Mouse (Mus musculus): ENCODE results near the gene Nol8. TPM values are rescaled to one million over a fixed set of nuclear protein-coding genes. Genes with fewer than 3 reads are reported as not detected.

Gene Nol8
- 12.5 and 14.2 TPM in 2 replicates for polyA plus RNA-seq (2015; fragmentation: Nextera tagmentation; extraction: Ambion mirVana)

GRCm38 (mm10) chr13:49652481-49653179 lies at the start of gene Nol8, which contains the start of gene Cenpp:
Gene Nol8, plus strand, starts transcription at chr13:49653078.
Gene Cenpp, minus strand, starts transcription at chr13:49652785.
- Histone ChIP-seq H3K36me3 (no peaks in the 10 kb centered on the region), H3K9me3 (no peaks in the 10 kb centered on the region), H3K4me2 (peak within 1 kb of the TSS; percentile 84), H3K27me3 (no peaks in the 10 kb centered on the region), H3K27ac (peak within 1 kb of the TSS; percentile 60), H3K4me1 (peaks cover 17% of the 10 kb centered on the region), H3K9ac (peak within 1 kb of the TSS; percentile 60), H3K4me3 (peak within 1 kb of the TSS; percentile 85)
- WGBS: under 1% methylated on average over 68 of the region's 68 CpGs
- ATAC-seq (ENCODE audit: borderline replicate concordance, extremely low read depth, low FRiP score, low TSS enrichment): peak; percentile 100

DNA sequence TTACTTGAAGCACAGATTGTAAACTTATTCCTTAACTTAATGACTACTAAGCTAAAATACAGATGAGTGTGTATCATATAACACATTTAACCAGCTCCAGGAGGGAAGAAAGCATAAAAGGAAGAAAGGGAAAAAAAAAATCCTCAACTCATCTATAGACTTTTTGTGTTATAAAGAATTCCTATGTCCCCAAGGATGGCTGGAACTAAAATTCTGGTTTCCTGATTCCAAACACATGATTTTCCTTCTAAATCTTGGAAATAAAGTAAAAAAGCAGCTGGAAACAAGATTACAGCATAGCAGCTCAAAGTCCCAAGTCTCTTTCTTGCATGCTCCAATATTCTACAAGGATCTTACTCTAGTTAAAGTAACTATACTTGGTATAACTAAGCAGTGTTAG lies 49.3 kb upstream of the Nol8 start:
- H3K27me3 ChIP-seq: no peaks in the 10 kb centered on the region
- ATAC-seq (ENCODE audit: borderline replicate concordance, extremely low read depth, low FRiP score, low TSS enrichment): no peak
- no peaks in the 10 kb centered on the region for H3K36me3 ChIP-seq
- H3K4me2 ChIP-seq: no peak overlapping the region
- no peak overlapping the region for H3K9ac ChIP-seq
- no peak overlapping the region for H3K27ac ChIP-seq
- H3K9me3 ChIP-seq: no peaks in the 10 kb centered on the region
- H3K4me1 ChIP-seq: no peaks in the 10 kb centered on the region
- no peak overlapping the region for H3K4me3 ChIP-seq

DNA sequence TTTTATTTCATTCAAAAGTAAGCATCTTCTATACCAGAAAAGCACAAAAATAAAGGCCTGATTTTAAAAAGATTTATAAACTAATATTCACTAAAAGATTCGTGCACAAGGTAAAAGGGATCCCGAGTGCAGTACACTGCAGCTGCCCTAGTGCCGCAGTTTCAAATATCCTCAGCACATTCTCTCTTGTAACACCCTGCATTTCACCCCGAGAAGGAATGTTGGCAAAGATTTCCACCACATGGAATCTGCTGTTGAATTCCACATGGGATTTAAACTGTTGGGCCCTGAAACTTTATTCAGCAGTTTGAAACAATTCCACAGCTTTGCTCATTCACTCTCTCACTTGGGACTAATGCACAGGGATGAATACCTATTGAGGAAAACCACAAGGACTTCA lies 45.2 kb upstream of the Nol8 start, which contains the start of gene Ogn:
Gene Ogn (plus strand): TSS at position 333 of the 400 bp plus-strand sequence.
- WGBS: 36% methylated on average over 4 of the region's 4 CpGs
- peak within 1 kb of the TSS; percentile 39 for H3K4me2 ChIP-seq
- peak within 1 kb of the TSS; percentile 29 for H3K4me3 ChIP-seq
- no peaks in the 10 kb centered on the region for H3K4me1 ChIP-seq
- H3K27ac ChIP-seq: peak within 1 kb of the TSS; percentile 70; the same call in 1 of the 2 replicates
- no peaks in the 10 kb centered on the region for H3K9me3 ChIP-seq
- H3K27me3 ChIP-seq: no peaks in the 10 kb centered on the region
- H3K9ac ChIP-seq: peak within 1 kb of the TSS; percentile 10; the same call in 1 of the 2 replicates
- no peaks in the 10 kb centered on the region for H3K36me3 ChIP-seq
- ATAC-seq (ENCODE audit: borderline replicate concordance, extremely low read depth, low FRiP score, low TSS enrichment): peak; percentile 55; the same call in 1 of the 2 replicates

DNA sequence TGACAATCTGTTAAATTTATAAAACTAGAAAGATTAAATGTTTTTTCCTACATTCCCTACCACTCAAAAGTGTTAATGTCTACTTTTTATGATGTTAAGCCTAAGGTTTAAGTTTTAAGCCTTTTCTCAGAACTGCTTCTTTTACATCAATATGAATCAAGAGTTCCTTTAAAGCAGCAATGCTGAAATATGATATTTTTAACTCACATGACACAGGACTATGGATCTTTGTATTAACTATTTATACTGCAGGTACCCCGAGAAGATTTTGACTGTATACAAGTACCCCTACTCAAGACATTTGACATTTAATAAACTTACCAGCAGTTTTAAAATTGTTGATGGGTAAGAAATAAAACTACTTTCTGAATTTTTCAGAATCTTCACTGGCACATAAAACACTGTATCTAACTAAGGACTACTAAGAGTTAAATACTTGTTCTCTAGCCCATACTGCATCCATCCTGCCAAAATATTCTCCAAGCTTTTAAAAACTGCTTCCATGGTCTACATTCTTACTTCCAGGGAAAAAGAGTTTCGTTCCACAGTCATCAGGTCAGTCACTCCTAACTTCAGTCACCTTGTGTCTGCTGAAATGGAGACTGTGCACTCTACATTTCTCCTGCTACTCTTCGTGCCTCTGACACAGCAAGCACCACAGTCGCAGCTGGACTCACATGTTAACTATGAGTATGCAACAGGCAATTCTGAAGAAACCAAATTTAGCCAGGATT lies 44.1 kb upstream of the Nol8 start:
- H3K4me3 ChIP-seq: peak overlapping the region; percentile 29
- no peaks in the 10 kb centered on the region for H3K4me1 ChIP-seq
- H3K4me2 ChIP-seq: peak overlapping the region; percentile 39
- no peaks in the 10 kb centered on the region for H3K36me3 ChIP-seq
- no peaks in the 10 kb centered on the region for H3K9me3 ChIP-seq
- no peak for ATAC-seq (ENCODE audit: borderline replicate concordance, extremely low read depth, low FRiP score, low TSS enrichment)
- peak overlapping the region; percentile 10; the same call in 1 of the 2 replicates for H3K9ac ChIP-seq
- H3K27ac ChIP-seq: peak overlapping the region; percentile 73
- WGBS: 46% methylated on average over 4 of the region's 4 CpGs
- H3K27me3 ChIP-seq: no peaks in the 10 kb centered on the region

DNA sequence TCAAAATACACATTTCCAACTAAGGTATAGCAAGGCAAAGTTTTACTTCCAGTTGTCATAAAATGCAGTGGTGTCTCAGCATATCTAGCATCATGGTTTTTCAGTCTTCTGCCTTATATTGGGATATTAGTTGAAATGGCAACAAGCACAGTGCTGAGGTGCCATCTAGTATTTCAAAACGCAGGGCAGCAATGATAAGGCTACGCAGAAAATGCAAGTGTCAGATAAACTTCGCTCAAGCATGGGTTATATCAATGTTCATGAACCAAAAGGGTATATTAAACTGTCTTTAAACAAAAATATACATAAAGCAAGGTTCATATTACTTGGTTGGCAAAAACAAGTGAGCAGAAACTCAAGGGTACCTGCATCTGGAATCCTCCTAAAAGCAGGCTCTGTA lies 35.9 kb upstream of the Nol8 start:
- 81% methylated on average over 3 of the region's 3 CpGs for WGBS
- no peak for ATAC-seq (ENCODE audit: borderline replicate concordance, extremely low read depth, low FRiP score, low TSS enrichment)
- H3K9me3 ChIP-seq: no peaks in the 10 kb centered on the region
- no peaks in the 10 kb centered on the region for H3K27me3 ChIP-seq
- H3K4me3 ChIP-seq: no peak overlapping the region
- H3K4me2 ChIP-seq: no peak overlapping the region
- no peak overlapping the region for H3K9ac ChIP-seq
- no peaks in the 10 kb centered on the region for H3K36me3 ChIP-seq
- no peak overlapping the region for H3K27ac ChIP-seq
- H3K4me1 ChIP-seq: 0 out of 2 replicates have a peak, but pooled peaks cover under 1% of the 10 kb centered on the region

DNA sequence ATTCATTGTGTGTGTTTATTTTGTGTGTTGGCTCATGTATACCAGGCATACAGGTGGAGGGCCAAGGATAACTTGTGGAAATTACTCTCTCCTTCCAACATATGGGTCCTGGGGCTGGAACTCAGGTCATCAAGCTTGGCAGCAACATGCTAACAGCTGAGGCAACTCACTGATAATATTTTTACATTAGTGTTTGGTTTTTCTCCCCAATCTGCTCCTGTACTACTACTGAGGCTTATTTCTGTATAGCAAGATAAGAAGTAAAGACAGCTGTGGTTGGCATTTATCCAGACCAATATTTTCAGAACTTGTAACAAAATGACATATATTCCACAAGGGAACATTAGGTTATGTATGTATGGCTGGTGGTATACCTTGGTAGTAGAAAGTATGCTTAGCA lies 34.5 kb upstream of the Nol8 start:
- no peaks in the 10 kb centered on the region for H3K9me3 ChIP-seq
- 0 out of 2 replicates have a peak, but pooled peaks cover 7% of the 10 kb centered on the region for H3K4me1 ChIP-seq
- no peak overlapping the region for H3K9ac ChIP-seq
- H3K4me2 ChIP-seq: no peak overlapping the region
- no peak overlapping the region for H3K4me3 ChIP-seq
- no peak overlapping the region for H3K27ac ChIP-seq
- H3K36me3 ChIP-seq: no peaks in the 10 kb centered on the region
- H3K27me3 ChIP-seq: no peaks in the 10 kb centered on the region
- no peak for ATAC-seq (ENCODE audit: borderline replicate concordance, extremely low read depth, low FRiP score, low TSS enrichment)

DNA sequence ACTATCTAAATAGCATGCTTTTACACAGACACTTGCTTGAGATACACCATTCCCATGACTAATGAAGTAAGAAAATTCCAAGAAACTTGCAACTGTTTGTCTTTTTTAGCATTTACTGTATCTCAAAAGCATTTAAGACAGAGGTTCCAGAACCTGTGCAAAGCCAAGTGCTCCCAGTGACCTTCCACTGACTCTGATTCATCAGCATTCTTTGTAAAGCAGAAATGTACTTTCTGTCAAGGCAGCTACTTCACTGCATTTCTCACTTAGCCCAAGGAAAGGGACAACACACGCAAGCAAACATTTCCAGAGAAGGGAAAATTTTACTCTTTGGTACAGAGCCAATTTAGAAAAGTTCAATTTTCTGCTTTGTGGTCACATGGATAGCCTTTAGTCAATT lies 29.7 kb upstream of the Nol8 start:
- ATAC-seq (ENCODE audit: borderline replicate concordance, extremely low read depth, low FRiP score, low TSS enrichment): peak; percentile 42; the same call in 1 of the 2 replicates
- H3K36me3 ChIP-seq: no peaks in the 10 kb centered on the region
- 51% methylated on average over 1 of the region's 1 CpGs for WGBS
- H3K9me3 ChIP-seq: no peaks in the 10 kb centered on the region
- H3K4me2 ChIP-seq: no peak overlapping the region
- no peak overlapping the region for H3K9ac ChIP-seq
- H3K27me3 ChIP-seq: no peaks in the 10 kb centered on the region
- H3K4me1 ChIP-seq: 0 out of 2 replicates have a peak, but pooled peaks cover 8% of the 10 kb centered on the region
- H3K27ac ChIP-seq: no peak overlapping the region
- no peak overlapping the region for H3K4me3 ChIP-seq

- Histone ChIP-seq H3K9me3 (no peaks in the 10 kb centered on the region), H3K27ac (no peak overlapping the region), H3K27me3 (no peaks in the 10 kb centered on the region), H3K4me1 (0 out of 2 replicates have a peak, but pooled peaks cover 2% of the 10 kb centered on the region), H3K4me2 (no peak overlapping the region), H3K9ac (no peak overlapping the region), H3K4me3 (no peak overlapping the region), H3K36me3 (no peaks in the 10 kb centered on the region)
- no peak for ATAC-seq (ENCODE audit: borderline replicate concordance, extremely low read depth, low FRiP score, low TSS enrichment)
Observed at GRCm38 (mm10) chr13:49628167-49628566, 24.7 kb upstream of the Nol8 start.

DNA sequence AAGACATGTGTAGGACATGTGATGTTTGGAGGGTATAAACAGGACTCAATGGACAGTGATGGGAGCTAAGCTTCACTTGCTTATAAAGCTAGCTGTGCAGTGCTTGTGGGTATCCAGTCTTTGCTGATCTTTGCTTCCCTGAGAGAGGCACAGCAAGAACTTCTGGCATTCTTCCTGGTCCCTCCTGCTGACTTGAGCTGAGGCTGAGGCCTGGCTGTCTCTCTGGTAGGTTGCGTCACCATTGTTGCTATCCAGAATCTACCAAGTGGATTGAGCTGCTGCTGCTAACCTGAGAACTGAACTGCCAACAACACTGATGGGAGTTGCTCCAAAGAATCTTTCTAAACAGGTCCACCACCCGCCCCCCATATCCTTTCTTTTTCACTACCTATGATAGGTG lies 23.8 kb upstream of the Nol8 start:
- H3K4me1 ChIP-seq: no peaks in the 10 kb centered on the region
- H3K9ac ChIP-seq: no peak overlapping the region
- H3K4me2 ChIP-seq: no peak overlapping the region
- H3K4me3 ChIP-seq: no peak overlapping the region
- no peak overlapping the region for H3K27ac ChIP-seq
- H3K36me3 ChIP-seq: no peaks in the 10 kb centered on the region
- WGBS: 82% methylated on average over 2 of the region's 2 CpGs
- H3K27me3 ChIP-seq: no peaks in the 10 kb centered on the region
- ATAC-seq (ENCODE audit: borderline replicate concordance, extremely low read depth, low FRiP score, low TSS enrichment): no peak
- H3K9me3 ChIP-seq: no peaks in the 10 kb centered on the region

DNA sequence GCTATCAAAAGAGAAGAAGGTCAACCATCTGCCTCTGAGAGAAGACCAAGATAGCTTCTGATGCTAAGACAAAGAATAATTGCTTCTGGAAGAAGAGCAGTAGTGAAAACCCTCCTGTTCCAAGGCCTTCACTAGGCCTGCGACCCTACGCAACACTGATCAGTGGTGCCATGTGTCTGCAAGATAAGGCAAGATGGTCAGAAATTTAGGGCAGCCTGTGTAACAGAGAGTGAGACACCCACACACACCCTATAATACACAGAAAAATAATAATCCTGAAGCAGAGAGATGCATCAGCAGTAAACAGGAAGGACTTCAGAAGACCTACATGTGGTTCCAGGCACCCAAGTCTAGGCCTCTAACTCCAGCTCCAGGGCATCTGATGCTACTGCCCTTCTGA lies 12.9 kb upstream of the Nol8 start:
- no peak overlapping the region for H3K27ac ChIP-seq
- H3K9me3 ChIP-seq: no peaks in the 10 kb centered on the region

DNA sequence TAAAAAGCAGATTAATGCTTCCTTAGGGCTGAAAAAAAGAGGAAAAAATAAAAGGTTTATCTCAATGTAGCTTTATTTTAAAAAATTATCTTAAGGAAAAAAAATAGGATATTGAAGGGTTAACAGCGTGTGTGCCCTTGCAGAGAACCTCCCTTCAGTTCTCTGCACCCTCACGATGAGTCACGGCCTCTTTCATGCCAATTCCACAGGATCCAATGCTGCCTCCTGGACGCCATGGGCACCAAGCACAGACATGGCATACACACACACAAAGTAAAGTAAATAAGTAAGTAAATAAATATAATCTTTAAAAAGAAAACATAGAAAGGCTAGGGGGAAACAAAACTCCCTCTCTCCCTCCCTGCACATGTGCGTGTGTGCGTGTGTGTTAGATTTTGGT lies 10.2 kb upstream of the Nol8 start:
- Histone ChIP-seq H3K27me3 (no peaks in the 10 kb centered on the region), H3K9me3 (no peaks in the 10 kb centered on the region), H3K36me3 (no peaks in the 10 kb centered on the region), H3K9ac (no peak overlapping the region), H3K27ac (no peak overlapping the region), H3K4me2 (no peak overlapping the region), H3K4me3 (no peak overlapping the region), H3K4me1 (no peaks in the 10 kb centered on the region; the same call in 1 of the 2 replicates)
- no peak for ATAC-seq (ENCODE audit: borderline replicate concordance, extremely low read depth, low FRiP score, low TSS enrichment)
- WGBS: 75% methylated on average over 6 of the region's 6 CpGs

More for the DNA sequence above, 12.9 kb upstream of the Nol8 start:
- 95% methylated on average over 2 of the region's 2 CpGs for WGBS
- no peak overlapping the region for H3K4me2 ChIP-seq
- no peak overlapping the region for H3K4me3 ChIP-seq
- no peak overlapping the region for H3K9ac ChIP-seq
- H3K36me3 ChIP-seq: 0 out of 2 replicates have a peak, but pooled peaks cover 3% of the 10 kb centered on the region
- no peaks in the 10 kb centered on the region for H3K27me3 ChIP-seq
- ATAC-seq (ENCODE audit: borderline replicate concordance, extremely low read depth, low FRiP score, low TSS enrichment): no peak
- H3K4me1 ChIP-seq: no peaks in the 10 kb centered on the region; the same call in 1 of the 2 replicates
